ENCODE assay signal across 8 mouse cellular contexts in genomic region chr7:49245537-49246239, GRCm38 (mm10).
DNase-seq lines count a peak whose midpoint lies in the region; ATAC-seq lines count a peak whose summit lies in the region.

No protein-coding gene starts in this region.

- under 1% methylated on average over 68 of the region's 68 CpGs for WGBS in intestine, embryonic 14.5 days

- peak overlapping the region; percentile 61 for H3K4me3 ChIP-seq in intestine, embryonic 14.5 days (ENCODE audit: low read depth, low read length)

- intact Hi-C loops in left cerebral cortex, postnatal 25 days (cut with DNase I), result loop anchor here (5.0 kb wide), 2 partner anchors 38 to 98 kb away; no protein-coding TSS in a partner anchor

- no peaks in the 10 kb centered on the region for H3K9me3 ChIP-seq in intestine, embryonic 14.5 days (ENCODE audit: control insufficient read depth, low read length)

- peaks cover 52% of the 10 kb centered on the region for H3K4me1 ChIP-seq in intestine, embryonic 14.5 days (replicated peaks; ENCODE audit: control insufficient read depth, insufficient read depth, low read length)

- H3K27me3 ChIP-seq in intestine, embryonic 14.5 days (replicated peaks; ENCODE audit: control insufficient read depth, insufficient read depth, low read length), result peaks cover 14% of the 10 kb centered on the region

- ATAC-seq in intestine, embryonic 14.5 days (replicated peaks; ENCODE audit: low FRiP score, low TSS enrichment, low read depth), result peak; percentile 95

- H3K9ac ChIP-seq in intestine, embryonic 14.5 days (ENCODE audit: low read length), result peak overlapping the region; percentile 63

- peak overlapping the region; percentile 76 for H3K27ac ChIP-seq in intestine, embryonic 14.5 days (ENCODE audit: low read depth)

- H3K36me3 ChIP-seq in intestine, embryonic 14.5 days (ENCODE audit: control insufficient read depth, insufficient read depth, low read length), result no peaks in the 10 kb centered on the region

- H3K4me2 ChIP-seq in intestine, embryonic 14.5 days (ENCODE audit: low read length), result peak overlapping the region; percentile 87

- DNase-seq in adrenal gland, adult 8-10 months, result peak; percentile 86
- DNase-seq in embryo, embryonic 11 days, result peak; percentile 98
- DNase-seq in gastrocnemius, postnatal 25 days, result peak; percentile 93
- DNase-seq in intestine, embryonic 14.5 days (ENCODE audit: low spot score), result peak; percentile 92
- peak; percentile 94 to 95 for DNase-seq in left cerebral cortex, postnatal 25 days (ENCODE audit: low spot score in 2 of 2)
- DNase-seq in mesoderm, embryonic 11.5 days (ENCODE audit: low read depth, low spot score), result peak; percentile 95
- peak; percentile 94 for DNase-seq in right cerebral cortex, postnatal 25 days
- DNase-seq in urinary bladder, postnatal 36 days (ENCODE audit: low spot score in 2 of 2), result peak; percentile 85 to 90

Comparison
In these comparisons a context has a peak if more than half of its experiments do, and no peak if none do; other contexts are left out.
1. Peak in every context shown above with its lines: DNase-seq, ATAC-seq, H3K4me3 ChIP-seq and H3K27ac ChIP-seq.